18 mouse cellular contexts compared by ENCODE assay signal in genomic region chr7:96511018-96511609, GRCm38 (mm10).
DNase-seq lines count a peak whose midpoint lies in the region; ATAC-seq and TF ChIP-seq lines count a peak whose summit lies in the region.
"Had no signal": no experiment of that assay in that cellular context is flagged by ENCODE, and none has a peak within 500 bp of the region (broad histone marks: within the 10 kb centered on the region; RNA-seq: fewer than 3 reads in every experiment).

No protein-coding gene starts in this region.

- H3K9ac ChIP-seq in heart, embryonic 12.5 days = no peak overlapping the region
- no peak overlapping the region for H3K9ac ChIP-seq in stomach, embryonic 14.5 days (replicated peaks; ENCODE audit: low read depth, low read length)
- no peak overlapping the region for H3K9ac ChIP-seq in stomach, postnatal 0 days (ENCODE audit: low read length)
- no peak overlapping the region for H3K9ac ChIP-seq in limb, embryonic 11.5 days (ENCODE audit: low read length)
- H3K9ac ChIP-seq: liver, embryonic 14.5 days had no signal

- TF ChIP-seq POLR2A in thymus, adult 2 months (IDR thresholded peaks at IDR 0.05; ENCODE audit: control insufficient read depth, extremely low read depth, insufficient read depth, low read length, poor library complexity) = no peak

- intact Hi-C loops in heart, postnatal 10 days (cut with DNase I) = no loop called here

- H3K4me2 ChIP-seq in heart, embryonic 12.5 days = no peak overlapping the region
- H3K4me2 ChIP-seq in stomach, embryonic 14.5 days (replicated peaks; ENCODE audit: low read depth, low read length) = no peak overlapping the region
- no peak overlapping the region for H3K4me2 ChIP-seq in stomach, postnatal 0 days (replicated peaks; ENCODE audit: low read depth)
- no peak overlapping the region for H3K4me2 ChIP-seq in limb, embryonic 11.5 days (ENCODE audit: low read depth, severe bottlenecking)

- no peak for TF ChIP-seq EP300 in stomach, postnatal 0 days (optimal IDR thresholded peaks at IDR 0.05)

- WGBS in heart, embryonic 12.5 days = 47% methylated on average over 7 of the region's 7 CpGs
- 52% methylated on average over 7 of the region's 7 CpGs for WGBS in stomach, embryonic 14.5 days
- WGBS in stomach, postnatal 0 days = 51% methylated on average over 7 of the region's 7 CpGs
- 31% methylated on average over 7 of the region's 7 CpGs for WGBS in limb, embryonic 11.5 days
- 90% methylated on average over 7 of the region's 7 CpGs for WGBS in thymus, adult 2 months

- DNase-seq in heart, postnatal 10 days = no peak
- DNase-seq in stomach, postnatal 0 days (ENCODE audit: low spot score) = no peak
- DNase-seq in limb, embryonic 11.5 days (ENCODE audit: low spot score) = no peak
- DNase-seq in testis, postnatal 14 days (ENCODE audit: low spot score) = no peak
- DNase-seq in ovary, adult 18-20 months (ENCODE audit: low spot score) = no peak
- no peak for DNase-seq in thymus, adult 2 months
- DNase-seq: cerebellum, postnatal 10 days; embryo, embryonic 11 days; gastrocnemius, postnatal 36 days; layer of hippocampus, postnatal 36 days; right cerebral cortex, adult 18-20 months; thymus, postnatal 25 days had no signal

- H3K27me3 ChIP-seq in heart, embryonic 12.5 days (replicated peaks) = peaks cover 33% of the 10 kb centered on the region
- H3K27me3 ChIP-seq in stomach, embryonic 14.5 days (ENCODE audit: control insufficient read depth, insufficient read depth, low read length) = no peaks in the 10 kb centered on the region
- H3K27me3 ChIP-seq in stomach, postnatal 0 days (ENCODE audit: control insufficient read depth, insufficient read depth, low read length) = no peaks in the 10 kb centered on the region
- H3K27me3 ChIP-seq in limb, embryonic 11.5 days (ENCODE audit: control insufficient read depth, insufficient read depth, low read length) = no peaks in the 10 kb centered on the region
- H3K27me3 ChIP-seq in thymus, adult 2 months (ENCODE audit: control insufficient read depth, insufficient read depth, low read length) = no peaks in the 10 kb centered on the region
- H3K27me3 ChIP-seq: CH12.LX; megakaryocyte, embryonic 14.5 days had no signal

- no peak overlapping the region for H3K4me3 ChIP-seq in heart, embryonic 12.5 days
- H3K4me3 ChIP-seq in stomach, embryonic 14.5 days (ENCODE audit: low read depth, low read length) = no peak overlapping the region
- H3K4me3 ChIP-seq in stomach, postnatal 0 days (ENCODE audit: low read depth, low read length) = no peak overlapping the region
- H3K4me3 ChIP-seq in limb, embryonic 11.5 days (ENCODE audit: low read depth, low read length) = no peak overlapping the region
- no peak overlapping the region for H3K4me3 ChIP-seq in thymus, adult 2 months (ENCODE audit: control insufficient read depth, insufficient read depth, low read length)
- H3K4me3 ChIP-seq: megakaryocyte, embryonic 14.5 days had no signal

- no peak for TF ChIP-seq CTCF in stomach, postnatal 0 days (IDR thresholded peaks at IDR 0.05; ENCODE audit: low read depth)
- TF ChIP-seq CTCF in thymus, adult 2 months (IDR thresholded peaks at IDR 0.05; ENCODE audit: borderline replicate concordance, control insufficient read depth, extremely low read depth, insufficient read depth, low read length, poor library complexity) = no peak

- H3K4me1 ChIP-seq in heart, embryonic 12.5 days (replicated peaks) = peaks cover 15% of the 10 kb centered on the region
- H3K4me1 ChIP-seq in stomach, embryonic 14.5 days (ENCODE audit: control insufficient read depth, insufficient read depth, low read length) = no peaks in the 10 kb centered on the region
- no peaks in the 10 kb centered on the region for H3K4me1 ChIP-seq in stomach, postnatal 0 days (replicated peaks; ENCODE audit: control insufficient read depth, insufficient read depth)
- H3K4me1 ChIP-seq in limb, embryonic 11.5 days (ENCODE audit: control insufficient read depth, insufficient read depth, low read length) = peaks cover 12% of the 10 kb centered on the region; the same call in 1 of the 2 replicates
- no peaks in the 10 kb centered on the region for H3K4me1 ChIP-seq in thymus, adult 2 months (replicated peaks; ENCODE audit: control insufficient read depth, insufficient read depth, low read length)
- H3K4me1 ChIP-seq: megakaryocyte, embryonic 14.5 days had no signal

- peaks cover 3% of the 10 kb centered on the region; the same call in 1 of the 2 replicates for H3K9me3 ChIP-seq in heart, embryonic 12.5 days (replicated peaks)
- H3K9me3 ChIP-seq in stomach, embryonic 14.5 days (ENCODE audit: control insufficient read depth, low read depth, low read length) = no peaks in the 10 kb centered on the region
- no peaks in the 10 kb centered on the region for H3K9me3 ChIP-seq in stomach, postnatal 0 days (ENCODE audit: control insufficient read depth, low read length)
- H3K9me3 ChIP-seq in limb, embryonic 11.5 days (ENCODE audit: control insufficient read depth, low read length) = no peaks in the 10 kb centered on the region

- H3K27ac ChIP-seq in heart, embryonic 12.5 days (ENCODE audit: poor library complexity, severe bottlenecking) = 0 out of 2 replicates have a peak overlapping the region, but pooled peaks have one; percentile 6
- H3K27ac ChIP-seq in stomach, embryonic 14.5 days (ENCODE audit: low read length) = peak overlapping the region; percentile 61; the same call in 1 of the 2 replicates
- no peak overlapping the region for H3K27ac ChIP-seq in stomach, postnatal 0 days (replicated peaks)
- no peak overlapping the region for H3K27ac ChIP-seq in limb, embryonic 11.5 days (replicated peaks; ENCODE audit: low read depth, low read length)
- no peak overlapping the region for H3K27ac ChIP-seq in thymus, adult 2 months (ENCODE audit: control insufficient read depth, insufficient read depth, low read length)
- H3K27ac ChIP-seq: liver, embryonic 14.5 days had no signal

- H3K36me3 ChIP-seq in heart, embryonic 12.5 days = no peaks in the 10 kb centered on the region
- no peaks in the 10 kb centered on the region for H3K36me3 ChIP-seq in stomach, embryonic 14.5 days (ENCODE audit: control insufficient read depth, insufficient read depth, low read length)
- no peaks in the 10 kb centered on the region for H3K36me3 ChIP-seq in stomach, postnatal 0 days (ENCODE audit: control insufficient read depth, insufficient read depth, low read length)
- H3K36me3 ChIP-seq in limb, embryonic 11.5 days (ENCODE audit: control insufficient read depth, insufficient read depth, low read length) = no peaks in the 10 kb centered on the region
- H3K36me3 ChIP-seq in thymus, adult 2 months (ENCODE audit: control insufficient read depth, insufficient read depth, low read length) = no peaks in the 10 kb centered on the region

- no peak for ATAC-seq in heart, embryonic 12.5 days (ENCODE audit: insufficient number of reproducible peaks, low FRiP score)
- ATAC-seq in stomach, embryonic 14.5 days (ENCODE audit: insufficient number of reproducible peaks, insufficient read depth, low FRiP score, low read depth) = peak; percentile 57; the same call in 1 of the 2 replicates
- ATAC-seq in stomach, postnatal 0 days (ENCODE audit: low FRiP score, low TSS enrichment) = no peak; the same call in 1 of the 2 replicates
- peak; percentile 52; the same call in 1 of the 2 replicates for ATAC-seq in limb, embryonic 11.5 days (ENCODE audit: insufficient number of reproducible peaks, low FRiP score, low TSS enrichment, low read depth)
- ATAC-seq: lung, postnatal 0 days had no signal

Comparison
In these comparisons a context has a peak if more than half of its experiments do, and no peak if none do; other contexts are left out.
1. ATAC-seq: peak in stomach, embryonic 14.5 days (single experiment) and limb, embryonic 11.5 days (single experiment); none in heart, embryonic 12.5 days (single experiment) and stomach, postnatal 0 days (single experiment).
2. H3K27ac ChIP-seq: peak in heart, embryonic 12.5 days (single experiment) and stomach, embryonic 14.5 days (single experiment); none in stomach, postnatal 0 days (single experiment), limb, embryonic 11.5 days (single experiment) and thymus, adult 2 months (single experiment).